Mouse (Mus musculus) midbrain, postnatal 0 days (tissue): ENCODE results near the gene Ptpn14. TPM values are rescaled to one million over a fixed set of nuclear protein-coding genes. Genes with fewer than 3 reads are reported as not detected.
A peak's percentile ranks its signal among the peaks of the same experiment; 100 is the strongest.
"Not testable (repeated sequence)": the region's sequence is repeated elsewhere in the genome, so short reads cannot be mapped to it uniquely, and the experiment has no call there.

Experiments used
- ATAC-seq: fragments of 200-750 bp; cut with Nextera tagmentation; 2 replicates; pipeline ENCODE4 v1.8.0; 2017; ENCODE audit warnings: moderate number of reproducible peaks, mild to moderate bottlenecking, moderate TSS enrichment, moderate library complexity; ENCODE audit not compliant: low FRiP score
- DNase-seq: peaks from one replicate; pipeline ENCODE4 v3.0.0-alpha.2; 2015; ENCODE audit warnings: low spot score
- H3K27ac ChIP-seq: fragments of 300-500 bp; sonication (generic); 2 replicates; pipeline ENCODE4 v1.5.1; 2014; ENCODE audit warnings: low read depth, mild to moderate bottlenecking, low read length, mixed read lengths
- H3K27me3 ChIP-seq: fragments of 300-500 bp; sonication (generic); 2 replicates; pipeline ENCODE4 v1.6.1; 2014; ENCODE audit warnings: low read length, control low read depth, mixed read lengths; ENCODE audit not compliant: insufficient read depth
- H3K36me3 ChIP-seq: fragments of 300-500 bp; sonication (generic); 2 replicates; pipeline ENCODE4 v1.6.1; 2014; ENCODE audit warnings: low read length, control low read depth, mixed read lengths; ENCODE audit not compliant: insufficient read depth
- H3K4me1 ChIP-seq: fragments of 300-500 bp; sonication (generic); 2 replicates; pipeline ENCODE4 v1.6.1; 2014; ENCODE audit warnings: mild to moderate bottlenecking, control low read depth, antibody characterized with exemption, low read length, mixed read lengths; ENCODE audit not compliant: insufficient read depth
- H3K4me2 ChIP-seq: fragments of 300-500 bp; sonication (generic); 2 replicates; pipeline ENCODE4 v1.6.1; 2014; ENCODE audit warnings: low read depth, mild to moderate bottlenecking, low read length, mixed read lengths; ENCODE audit not compliant: poor library complexity, severe bottlenecking
- H3K4me3 ChIP-seq: fragments of 300-500 bp; sonication (generic); 2 replicates; pipeline ENCODE4 v1.5.1; 2014; ENCODE audit warnings: low read depth, mild to moderate bottlenecking, low read length, moderate library complexity
- H3K9ac ChIP-seq: fragments of 300-500 bp; sonication (generic); replicated peaks from 2 replicates; pipeline ENCODE4 v1.6.1; 2014; ENCODE audit warnings: mild to moderate bottlenecking, low read length, moderate library complexity, mixed read lengths; ENCODE audit not compliant: poor library complexity, severe bottlenecking
- H3K9me3 ChIP-seq: fragments of 300-500 bp; sonication (generic); 2 replicates; pipeline ENCODE4 v1.6.1; 2016; ENCODE audit warnings: low read length, control low read depth
- CTCF ChIP-seq: IDR thresholded peaks from 2 replicates; pipeline ENCODE4 v1.5.1; 2016; ENCODE audit warnings: antibody characterized with exemption, mild to moderate bottlenecking
- WGBS: fragments of 180-500 bp; shearing (Covaris S2); extraction: QIAGEN DNeasy Blood & Tissue Kit; methylation state at CpG from one replicate; pipeline ENCODE4 v1.1.7; 2014; 5-methylcytosine and 5-hydroxymethylcytosine counted together
- polyA plus RNA-seq: library from polyadenylated mRNA; unstranded; fragments of >200 nt; fragmentation: Nextera tagmentation; extraction: Ambion mirVana; gene quantifications from 2 replicates; pipeline ENCODE4 v1.2.1, GENCODE M21; 2015
- total RNA-seq: library from RNA; depleted of rRNA; stranded (reverse); fragments of >200 nt; gene quantifications from 2 replicates; pipeline ENCODE4 v1.2.3, GENCODE M21; 2014

Gene Ptpn14
- total and polyA plus RNA-seq, 2 experiments from 2014 or later: 1.1 to 6.5 TPM

DNA sequence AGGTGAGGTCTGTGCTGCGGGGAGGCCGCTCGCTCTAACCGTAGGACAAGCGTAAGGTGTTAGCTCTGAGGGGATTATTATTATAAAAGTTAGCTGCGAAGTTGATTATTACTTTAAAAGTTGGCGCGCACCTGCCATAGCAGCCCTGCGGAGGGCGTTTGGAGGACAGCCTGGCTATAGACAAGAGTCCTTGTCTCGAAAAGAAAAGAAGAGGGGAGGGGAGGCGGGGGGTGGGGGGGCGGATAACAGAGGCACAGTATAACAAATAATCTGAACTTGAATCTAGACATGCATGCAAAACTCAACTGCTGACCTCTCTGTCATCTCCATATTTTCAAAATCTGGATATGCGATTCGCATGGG lies 39.7 kb upstream of the Ptpn14 start:
- no peak overlapping the region for H3K27ac ChIP-seq
- no peaks in the 10 kb centered on the region for H3K36me3 ChIP-seq
- H3K27me3 ChIP-seq: no peaks in the 10 kb centered on the region
- 1% methylated on average over 15 of the region's 15 CpGs for WGBS
- DNase-seq (no peak), ATAC-seq (peak; percentile 66)
- no peak overlapping the region for H3K9ac ChIP-seq
- no peaks in the 10 kb centered on the region for H3K9me3 ChIP-seq
- peak overlapping the region; percentile 64 for H3K4me2 ChIP-seq
- H3K4me3 ChIP-seq: peak overlapping the region; percentile 58
- no peak for TF ChIP-seq CTCF
- H3K4me1 ChIP-seq: peaks cover 3% of the 10 kb centered on the region; the same call in 1 of the 2 replicates

DNA sequence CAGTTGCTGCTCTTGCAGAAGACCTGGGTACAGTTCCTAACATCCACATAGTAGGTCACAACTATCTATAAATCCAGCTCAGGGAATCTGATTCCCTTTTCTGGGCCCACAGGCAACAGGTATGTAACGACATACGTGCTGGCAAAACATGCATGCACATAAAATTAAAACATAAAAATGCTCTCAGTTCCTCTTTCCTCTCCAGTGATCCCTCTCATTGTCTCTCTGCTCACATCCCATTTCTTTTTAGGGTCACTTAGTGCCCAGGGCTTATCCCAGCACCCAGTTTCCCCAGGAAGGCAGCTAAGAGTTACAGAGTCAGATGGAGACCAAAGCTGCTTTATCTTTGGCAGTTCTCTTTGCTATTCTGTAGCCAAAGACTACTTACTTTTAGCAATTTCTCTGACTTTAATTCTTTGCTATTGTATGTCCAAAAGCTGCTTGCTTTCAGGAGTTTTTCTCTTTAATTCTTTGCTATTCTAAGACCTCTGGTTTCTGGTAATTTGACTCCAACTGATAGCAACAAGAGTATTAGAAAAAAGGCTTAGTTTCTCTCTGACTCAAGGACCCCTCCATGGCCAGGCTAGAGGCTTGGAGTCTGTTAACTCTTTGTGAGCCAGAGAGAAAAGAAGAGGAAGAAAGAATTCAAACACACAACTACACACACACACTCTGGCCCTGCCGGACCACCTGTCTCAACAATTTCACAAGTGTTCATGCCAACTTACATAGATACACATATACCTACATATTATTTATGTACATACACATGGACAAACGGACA lies 38.8 kb upstream of the Ptpn14 start:
- Histone ChIP-seq H3K9me3 (no peaks in the 10 kb centered on the region), H3K9ac (no peak overlapping the region), H3K4me2 (peak overlapping the region; percentile 64; the same call in 1 of the 2 replicates), H3K27ac (no peak overlapping the region), H3K4me1 (peaks cover 3% of the 10 kb centered on the region; the same call in 1 of the 2 replicates), H3K36me3 (no peaks in the 10 kb centered on the region), H3K4me3 (no peak overlapping the region), H3K27me3 (no peaks in the 10 kb centered on the region)
- no peak for TF ChIP-seq CTCF
- ATAC-seq: no peak
- 17% methylated on average over 4 of the region's 4 CpGs for WGBS
- DNase-seq: no peak

DNA sequence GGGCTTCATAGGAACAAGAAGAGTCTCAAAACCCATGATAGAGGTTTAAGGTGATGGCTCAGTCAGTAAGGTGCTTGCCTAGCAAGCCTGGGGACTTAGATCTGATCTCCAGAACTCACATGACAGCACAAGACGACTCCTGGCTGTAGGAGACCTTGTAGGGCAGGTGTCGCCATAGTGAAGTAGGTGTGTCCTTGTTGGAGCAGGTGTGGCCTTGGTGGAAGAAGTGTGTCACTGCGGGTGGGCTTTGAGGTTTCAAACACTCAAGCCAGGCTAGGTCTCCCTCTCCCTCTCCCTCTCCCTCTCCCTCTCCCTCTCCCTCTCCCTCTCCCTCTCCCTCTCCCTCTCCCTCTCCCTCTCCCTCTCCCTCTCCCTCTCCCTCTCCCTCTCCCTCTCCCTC lies 35.6 kb upstream of the Ptpn14 start:
- not testable (repeated sequence) for H3K27ac ChIP-seq, H3K4me1 ChIP-seq, ATAC-seq, H3K4me3 ChIP-seq, H3K9me3 ChIP-seq, H3K4me2 ChIP-seq, H3K9ac ChIP-seq, H3K36me3 ChIP-seq, DNase-seq, H3K27me3 ChIP-seq
- 52% methylated on average over 3 of the region's 3 CpGs for WGBS

DNA sequence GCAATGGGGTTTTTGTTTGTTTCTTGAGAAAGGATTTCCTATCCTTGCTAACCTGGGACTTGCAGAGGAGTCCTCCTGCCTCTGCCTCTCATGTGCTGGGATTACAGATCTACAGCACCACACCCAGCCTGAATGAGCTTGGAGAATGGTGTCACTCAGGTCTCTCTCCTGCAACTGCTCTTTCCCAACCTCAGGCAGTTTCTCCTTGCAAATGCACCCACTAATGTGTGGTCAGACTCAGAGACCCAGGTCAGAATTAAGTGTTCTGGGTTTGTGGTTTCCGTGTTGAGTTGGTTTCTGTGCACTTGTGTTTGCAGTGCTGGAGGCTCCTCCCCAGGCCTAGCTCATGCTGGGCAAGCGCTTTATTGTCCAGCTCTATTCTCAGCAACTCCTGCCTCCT lies 33.7 kb upstream of the Ptpn14 start:
- WGBS: 88% methylated on average over 2 of the region's 2 CpGs
- H3K9ac ChIP-seq: no peak overlapping the region
- no peaks in the 10 kb centered on the region for H3K4me1 ChIP-seq
- ATAC-seq (no peak), DNase-seq (no peak)
- no peaks in the 10 kb centered on the region for H3K9me3 ChIP-seq
- no peak for TF ChIP-seq CTCF
- no peak overlapping the region for H3K4me3 ChIP-seq
- no peaks in the 10 kb centered on the region for H3K36me3 ChIP-seq
- no peak overlapping the region for H3K27ac ChIP-seq
- H3K4me2 ChIP-seq: no peak overlapping the region
- no peaks in the 10 kb centered on the region for H3K27me3 ChIP-seq

DNA sequence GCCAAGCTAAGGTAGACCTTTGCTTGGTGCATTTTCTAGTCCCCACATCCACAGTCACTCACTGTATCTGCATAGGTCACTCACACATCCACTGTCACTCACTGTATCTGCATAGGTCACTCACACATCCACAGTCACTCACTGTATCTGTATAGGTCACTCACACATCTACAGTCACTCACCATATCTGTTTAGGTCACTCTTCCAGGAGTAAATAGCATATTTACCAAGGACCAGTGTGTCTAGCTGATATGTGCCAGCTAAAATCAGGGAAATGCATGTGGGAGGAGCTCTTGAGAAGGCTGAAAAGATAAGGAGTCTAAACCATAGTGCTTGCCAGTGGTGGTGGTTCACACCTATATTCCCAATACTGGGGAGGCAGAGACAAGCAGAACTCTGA lies 32.7 kb upstream of the Ptpn14 start:
- ATAC-seq (no peak), DNase-seq (no peak)
- Histone ChIP-seq H3K4me2 (no peak overlapping the region), H3K27me3 (no peaks in the 10 kb centered on the region), H3K9ac (no peak overlapping the region), H3K27ac (no peak overlapping the region), H3K4me3 (no peak overlapping the region), H3K4me1 (no peaks in the 10 kb centered on the region), H3K9me3 (no peaks in the 10 kb centered on the region), H3K36me3 (no peaks in the 10 kb centered on the region)
- TF ChIP-seq CTCF: no peak

DNA sequence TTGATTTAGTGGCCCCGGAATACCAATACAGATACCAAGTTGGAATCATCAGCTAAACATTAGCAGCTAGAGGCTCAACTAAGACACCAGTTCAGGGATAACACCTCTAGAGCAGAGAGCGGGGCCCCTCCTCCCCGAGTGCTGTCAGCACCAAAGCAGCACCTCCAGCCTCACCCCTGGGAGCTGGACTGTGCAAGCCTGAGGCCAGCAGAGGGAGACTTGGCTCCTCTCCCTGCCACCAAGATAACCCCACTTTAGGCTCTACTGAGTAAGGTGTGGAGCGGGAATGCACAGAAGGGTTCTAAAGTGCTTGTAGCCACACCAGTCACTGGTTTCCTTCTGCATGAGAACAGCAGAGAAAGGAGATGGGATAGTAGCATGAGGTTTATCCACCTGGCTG lies 29.7 kb upstream of the Ptpn14 start:
- no peak for ATAC-seq
- WGBS: 77% methylated on average over 4 of the region's 4 CpGs
- Histone ChIP-seq H3K9ac (no peak overlapping the region), H3K9me3 (no peaks in the 10 kb centered on the region), H3K27ac (no peak overlapping the region), H3K4me3 (no peak overlapping the region), H3K4me2 (no peak overlapping the region), H3K27me3 (no peaks in the 10 kb centered on the region), H3K4me1 (no peaks in the 10 kb centered on the region), H3K36me3 (no peaks in the 10 kb centered on the region)
- no peak for DNase-seq
- TF ChIP-seq CTCF: no peak
